Mouse (Mus musculus) embryonic stem cell, embryonic (primary cell): Measurements from ENCODE around the gene Fam240b.

ENCODE experiments used
- CTCF ChIA-PET, 4 experiments: fragments of 300-600 bp in 2 of 4; fragments of 350-600 bp in 2 of 4; sonication (Branson Sonifier 250); formaldehyde crosslinking; loops; one replicate each; lab custom pipeline; 2022; ENCODE audit warnings: inconsistent platforms in 2 of 4; lab: Charles Lee
- POLR2A ChIA-PET, 4 experiments: fragments of 300-600 bp in 2 of 4; fragments of 350-600 bp in 2 of 4; sonication (Branson Sonifier 250); formaldehyde crosslinking; loops; one replicate each; lab custom pipeline; 2022; ENCODE audit warnings: antibody characterized with exemption in 4 of 4, inconsistent platforms in 1 of 4; lab: Charles Lee

The Fam240b gene

DNA sequence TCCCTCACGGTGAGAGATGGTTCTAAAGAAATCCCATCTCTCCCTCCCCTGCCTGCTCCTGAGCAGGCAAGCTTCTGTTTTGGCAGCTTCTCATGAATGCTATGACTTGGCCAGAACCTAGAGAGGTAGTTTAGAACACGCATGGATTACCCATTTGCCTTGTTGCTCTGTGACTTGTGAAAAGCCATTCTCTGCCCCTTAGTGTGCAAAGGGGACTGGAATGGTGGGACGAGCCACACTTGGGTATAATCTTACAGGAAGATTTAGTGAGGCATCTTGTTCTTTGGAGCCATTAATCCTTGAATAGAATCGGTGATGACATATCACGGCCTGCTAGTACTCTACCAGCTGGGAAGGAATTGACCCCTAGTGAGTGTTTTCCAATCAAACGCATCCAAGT lies at the start of gene Fam240b:
Fam240b (minus strand) TSS at position 101 of the 400 bp plus-strand sequence.
- CTCF ChIA-PET = interaction anchor here in 1 of 4 experiments (0.6 kb wide), 1 partner anchor 93 kb away, joined by 3 read pairs; no protein-coding TSS in a partner anchor
- POLR2A ChIA-PET = interaction anchor here in 1 of 4 experiments (1.1 kb wide), 1 partner anchor 69 kb away, joined by 3 read pairs; no protein-coding TSS in a partner anchor

DNA sequence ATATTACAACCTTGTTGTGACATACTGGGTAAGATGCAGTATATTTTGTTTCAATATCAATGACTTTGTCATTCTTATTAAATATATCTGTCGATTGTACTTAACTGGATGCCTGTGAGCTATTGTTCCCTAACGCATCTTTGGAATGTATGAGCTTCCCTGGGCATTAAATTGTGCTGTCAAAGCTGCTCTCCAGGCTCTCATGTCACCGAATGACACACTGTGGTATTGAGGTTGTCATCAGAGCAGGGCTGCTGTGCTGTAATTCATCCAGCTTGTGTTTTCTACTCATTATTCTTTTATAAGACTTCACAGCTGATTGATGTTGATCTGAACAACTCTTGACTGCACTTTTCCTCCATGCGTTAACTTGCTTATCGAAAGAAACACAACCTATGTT lies 32.5 kb upstream of the Fam240b start:
- ChIA-PET POLR2A (no interaction called here), CTCF (no interaction called here)

DNA sequence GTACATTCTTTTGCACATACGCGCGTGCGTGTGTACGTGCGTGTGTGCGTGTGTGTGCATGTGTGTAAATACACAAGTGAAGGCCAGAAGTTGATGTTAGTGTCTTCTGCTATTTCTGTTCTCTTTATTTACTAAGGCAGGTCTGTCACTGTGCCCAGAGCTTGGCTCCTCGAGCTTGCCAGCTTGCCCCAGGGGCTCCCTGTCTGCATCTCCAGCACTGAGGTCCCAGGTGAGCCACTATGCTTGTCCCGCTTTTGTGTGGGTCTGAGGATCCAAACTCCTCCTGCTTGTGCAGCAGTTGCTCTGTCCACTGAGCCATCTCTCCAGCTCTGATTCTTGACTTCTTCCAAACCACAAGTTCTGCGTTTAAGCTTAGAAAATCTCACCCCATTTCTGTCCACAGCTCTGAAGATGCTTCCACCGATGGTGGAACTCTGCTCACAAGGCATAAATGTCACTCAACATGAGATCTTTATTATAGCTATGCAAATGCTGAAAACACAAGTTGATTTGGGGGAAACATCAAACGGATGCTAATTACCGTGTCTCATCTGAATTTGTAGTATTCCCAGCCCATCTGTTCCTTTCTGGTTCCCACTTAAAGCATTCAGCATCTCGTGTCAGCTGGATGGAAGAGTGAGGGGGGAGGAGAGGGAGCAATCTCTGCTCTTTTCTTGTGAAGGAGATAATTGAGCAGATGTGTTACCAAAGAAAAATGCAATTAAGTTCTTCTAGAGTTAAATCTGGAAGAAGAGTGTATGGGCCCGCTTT lies 29.1 kb upstream of the Fam240b start:
- POLR2A ChIA-PET = interaction anchor here in 2 of 4 experiments (0.5 kb wide), 2 partner anchors 287 to 822 kb away, joined by 3 to 5 read pairs; no protein-coding TSS in a partner anchor
- CTCF ChIA-PET = interaction anchor here in 1 of 4 experiments (0.8 kb wide), 1 partner anchor 47 kb away, joined by 3 read pairs; no protein-coding TSS in a partner anchor

DNA sequence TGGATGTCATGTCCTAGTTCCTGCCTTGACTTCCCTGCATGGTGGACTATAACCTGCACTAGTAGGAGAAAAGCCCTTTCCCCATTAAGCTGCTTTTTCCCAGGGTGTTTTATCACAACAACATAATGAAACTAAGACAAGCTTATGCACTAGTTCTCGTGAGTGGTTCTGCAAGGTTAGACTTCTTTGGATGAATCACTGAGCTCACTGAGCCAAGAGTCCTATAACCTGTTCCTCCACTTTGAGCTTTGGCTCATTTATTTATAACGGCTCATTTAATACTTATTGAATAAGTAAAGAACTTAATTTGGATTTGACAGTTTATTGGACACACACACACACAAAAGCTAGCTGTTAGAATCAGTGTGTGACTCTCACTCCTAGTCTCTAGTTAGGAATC lies 16.7 kb upstream of the Fam240b start:
- ChIA-PET CTCF (interaction anchor here in 1 of 4 experiments (0.6 kb wide), 1 partner anchor 66 kb away, joined by 4 read pairs; no protein-coding TSS in a partner anchor), POLR2A (no interaction called here)

DNA sequence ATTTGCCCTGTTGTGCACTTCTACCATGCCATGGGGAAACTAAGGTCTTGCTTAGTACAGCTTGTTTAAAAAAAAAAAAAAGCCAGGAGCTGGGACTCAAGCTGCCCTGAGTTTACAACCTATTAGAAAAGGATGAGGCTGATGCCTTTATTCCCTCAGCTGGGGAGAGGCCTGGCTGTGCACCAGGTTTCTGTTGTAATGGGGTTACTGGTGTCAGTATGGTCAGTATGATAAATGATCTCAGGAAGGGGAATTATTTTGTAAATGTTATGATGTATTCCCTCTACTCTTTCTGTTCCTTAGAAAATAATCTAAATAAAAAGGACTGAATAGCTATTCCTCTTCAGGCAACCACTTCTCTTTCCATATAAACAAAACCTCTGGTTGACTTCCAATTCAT lies 14.0 kb upstream of the Fam240b start:
- ChIA-PET CTCF (no interaction called here), POLR2A (interaction anchor here in 1 of 4 experiments (1.6 kb wide), 1 partner anchor 10 kb away, joined by 4 read pairs; no protein-coding TSS in a partner anchor)

DNA sequence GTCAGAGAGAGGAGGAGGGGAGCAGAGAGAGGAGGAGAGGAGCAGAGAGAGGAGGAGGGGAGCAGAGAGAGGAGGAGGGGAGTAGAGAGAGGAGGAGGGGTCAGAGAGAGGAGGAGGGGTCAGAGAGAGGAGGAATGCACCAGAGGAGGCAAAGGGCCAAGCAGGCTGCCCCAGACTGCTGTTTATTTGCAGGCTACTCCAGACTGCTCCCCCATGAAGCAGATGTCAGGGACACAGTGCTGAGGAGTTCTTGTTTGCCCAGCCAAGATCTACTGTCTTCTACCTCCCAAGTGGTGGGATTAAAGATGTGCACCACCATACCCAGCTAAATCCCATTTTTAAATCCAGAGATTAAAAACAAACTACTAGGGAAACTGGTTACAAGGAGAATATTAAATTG lies 9.8 kb upstream of the Fam240b start:
- POLR2A ChIA-PET = interaction anchor here in 1 of 4 experiments (0.9 kb wide), 1 partner anchor 41 kb away, joined by 3 read pairs; no protein-coding TSS in a partner anchor
- CTCF ChIA-PET = no interaction called here

DNA sequence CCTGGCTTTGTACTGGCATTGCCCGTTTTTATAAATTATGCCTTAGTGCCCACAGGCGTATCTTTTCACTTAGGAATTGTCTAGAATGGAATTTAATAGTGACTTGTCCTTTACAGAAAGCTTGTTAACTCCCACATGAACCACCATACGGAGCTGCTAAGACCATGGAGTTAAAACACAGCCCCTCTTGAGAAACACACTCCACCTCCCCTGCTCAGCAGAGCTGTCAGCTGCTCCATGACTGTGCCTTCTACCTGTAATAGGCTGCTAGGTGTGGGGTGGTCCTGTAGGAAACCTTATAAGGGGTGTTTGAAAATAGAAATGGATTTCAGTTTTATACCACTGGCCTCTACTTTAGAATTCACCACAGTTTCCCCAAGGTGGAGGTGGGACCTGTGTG lies 5.2 kb upstream of the Fam240b start:
- CTCF ChIA-PET = no interaction called here
- POLR2A ChIA-PET = no interaction called here

DNA sequence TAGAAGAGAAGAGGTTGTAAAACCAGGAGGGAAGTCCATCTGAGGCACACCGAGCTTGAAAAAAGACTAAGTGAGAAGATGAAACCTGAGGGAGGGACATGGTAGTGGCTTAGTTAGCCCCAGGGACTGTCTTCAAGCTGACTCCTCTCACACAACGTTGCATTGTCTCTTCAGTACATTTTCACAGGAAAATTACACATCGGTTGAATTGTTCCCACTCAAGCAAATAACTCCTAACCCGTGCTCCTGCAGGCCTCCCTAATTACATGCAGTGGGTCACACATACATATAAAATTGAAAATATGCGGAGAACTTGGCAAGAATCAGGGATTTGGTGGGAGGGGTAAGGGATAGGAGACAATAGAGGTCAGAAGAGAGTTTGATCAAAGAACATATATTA lies 4.0 kb downstream of the Fam240b start:
- CTCF ChIA-PET = interaction anchor here in 1 of 4 experiments (0.6 kb wide), 1 partner anchor 619 kb away, joined by 3 read pairs; the partner anchor contains the start of gene Mfsd14b
- POLR2A ChIA-PET = no interaction called here

DNA sequence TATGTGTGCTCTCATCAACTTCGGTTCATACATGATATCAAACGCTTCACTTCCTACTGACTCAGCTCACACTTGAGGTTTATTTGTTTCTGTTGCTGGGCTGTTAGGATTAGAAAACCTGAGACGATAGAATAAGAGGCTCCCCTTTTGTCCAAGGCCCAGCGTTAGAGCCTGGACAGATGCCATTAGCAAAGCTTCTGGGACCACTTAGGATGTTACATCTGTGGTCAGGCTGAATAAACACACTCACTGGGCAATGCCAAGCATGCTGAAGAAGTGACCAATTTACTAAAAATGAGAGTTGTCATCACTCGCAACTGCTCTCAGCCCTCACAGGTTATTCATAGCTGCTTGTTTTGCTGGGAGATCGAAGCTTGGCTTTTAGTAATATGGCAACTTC lies 7.7 kb downstream of the Fam240b start:
- ChIA-PET CTCF (interaction anchor here in 1 of 4 experiments (0.6 kb wide), 1 partner anchor 138 kb away, joined by 4 read pairs; no protein-coding TSS in a partner anchor), POLR2A (no interaction called here)

DNA sequence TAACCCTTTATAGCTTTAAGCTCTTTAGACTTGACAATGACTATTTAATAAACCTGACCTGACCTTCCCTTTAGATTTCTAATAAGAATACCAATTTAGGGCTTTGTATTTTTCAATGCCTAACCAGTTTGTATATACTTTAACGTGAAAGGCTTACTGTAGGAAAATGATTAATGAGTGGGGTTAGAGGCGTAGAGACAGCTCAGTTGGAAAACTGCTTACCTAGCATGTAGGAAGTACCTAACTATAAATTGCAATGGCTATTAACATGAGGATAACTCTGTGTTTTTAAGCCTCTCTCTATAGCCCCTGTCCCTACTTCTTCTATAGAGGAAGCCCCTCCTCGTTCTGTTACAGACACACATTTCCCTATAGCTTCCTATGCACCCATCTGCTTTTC lies 17.6 kb downstream of the Fam240b start:
- CTCF ChIA-PET = no interaction called here
- POLR2A ChIA-PET = no interaction called here

DNA sequence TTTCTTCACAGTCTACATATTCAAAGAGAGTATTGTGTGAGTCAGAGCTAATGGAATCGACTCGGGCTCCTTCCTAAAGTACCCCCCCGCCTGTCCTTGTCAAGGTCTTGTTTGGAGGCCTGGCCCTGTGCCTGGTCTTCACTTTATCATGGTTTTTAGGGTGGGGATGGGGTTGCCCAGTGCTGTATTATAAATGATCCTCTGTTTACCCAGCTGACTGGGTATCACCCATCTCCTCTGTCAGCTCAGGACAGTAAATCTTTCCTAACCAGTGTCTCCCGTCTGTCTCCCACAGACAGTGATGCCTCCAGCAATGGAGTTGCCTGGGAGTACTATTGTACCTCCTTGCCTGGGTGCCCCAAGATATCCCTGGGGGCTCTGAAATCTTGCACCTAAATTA lies 19.6 kb downstream of the Fam240b start:
- ChIA-PET POLR2A (interaction anchor here in 1 of 4 experiments (0.6 kb wide), 1 partner anchor 684 kb away, joined by 3 read pairs; no protein-coding TSS in a partner anchor), CTCF (interaction anchor here in 1 of 4 experiments (0.6 kb wide), 1 partner anchor 228 kb away, joined by 10 read pairs; no protein-coding TSS in a partner anchor)

DNA sequence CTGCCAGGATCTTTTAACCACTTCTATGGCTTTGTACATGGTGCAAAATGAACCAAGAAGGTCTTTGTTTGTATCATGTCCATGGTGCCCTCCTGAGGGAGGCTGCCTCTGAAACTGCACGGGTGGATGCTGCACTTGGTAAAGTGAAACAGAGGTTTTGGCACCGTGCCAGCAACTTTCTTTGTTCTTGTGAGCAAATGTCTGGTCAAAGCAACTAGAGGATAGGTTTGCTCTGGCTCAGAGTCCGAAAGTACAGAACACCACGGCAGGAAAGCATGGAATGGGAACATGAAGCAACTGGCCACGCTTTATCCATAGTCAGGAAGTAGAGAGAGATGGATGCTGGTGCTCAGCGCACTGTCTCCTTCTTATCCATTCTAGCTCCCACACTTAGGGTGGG lies 29.7 kb downstream of the Fam240b start:
- POLR2A ChIA-PET = no interaction called here

DNA sequence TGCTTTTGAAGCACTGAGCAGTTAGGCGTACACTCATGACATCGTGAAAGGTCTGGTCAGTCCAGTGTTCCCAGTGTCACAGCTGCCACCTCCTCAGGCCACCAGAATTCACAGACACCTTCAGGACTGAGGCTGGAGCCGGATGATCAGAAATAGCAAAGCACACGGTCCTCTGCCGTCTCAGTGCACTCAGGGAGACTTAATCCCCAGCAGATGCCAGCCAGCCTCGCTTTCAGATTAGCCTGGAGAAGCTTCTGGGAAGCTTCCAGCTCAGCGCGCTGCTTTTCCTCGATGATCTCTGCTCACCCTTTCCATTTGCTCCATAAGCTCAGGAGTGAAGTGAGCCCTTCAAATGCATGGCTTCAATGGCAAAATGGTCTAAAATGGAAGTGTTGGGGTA lies 32.4 kb downstream of the Fam240b start:
- ChIA-PET POLR2A (no interaction called here), CTCF (no interaction called here)

More for the DNA sequence above, 29.7 kb downstream of the Fam240b start:
- CTCF ChIA-PET = no interaction called here

DNA sequence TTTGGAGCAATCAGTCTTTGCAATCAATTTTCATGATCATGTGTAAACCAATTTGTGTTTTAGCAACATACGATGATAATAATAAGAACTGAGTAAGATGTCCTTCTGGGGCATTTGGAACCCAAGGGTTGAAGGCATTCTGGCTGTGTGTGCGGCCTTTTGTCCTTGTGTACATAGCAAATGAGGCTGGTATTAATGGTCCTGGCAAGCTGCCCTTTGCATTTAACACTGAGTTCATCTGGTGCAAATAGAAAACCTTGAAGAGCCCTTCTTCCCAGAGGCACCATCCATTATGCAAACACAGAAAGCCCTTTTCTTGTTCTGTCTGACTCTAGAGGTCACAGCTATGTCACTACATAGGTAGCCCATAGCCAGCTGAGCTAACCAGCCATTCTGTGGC lies 35.0 kb downstream of the Fam240b start:
- ChIA-PET POLR2A (no interaction called here), CTCF (interaction anchor here in 2 of 4 experiments (1.2 to 1.5 kb wide), 2 partner anchors 15 kb away, joined by 3 to 4 read pairs; no protein-coding TSS in a partner anchor)

DNA sequence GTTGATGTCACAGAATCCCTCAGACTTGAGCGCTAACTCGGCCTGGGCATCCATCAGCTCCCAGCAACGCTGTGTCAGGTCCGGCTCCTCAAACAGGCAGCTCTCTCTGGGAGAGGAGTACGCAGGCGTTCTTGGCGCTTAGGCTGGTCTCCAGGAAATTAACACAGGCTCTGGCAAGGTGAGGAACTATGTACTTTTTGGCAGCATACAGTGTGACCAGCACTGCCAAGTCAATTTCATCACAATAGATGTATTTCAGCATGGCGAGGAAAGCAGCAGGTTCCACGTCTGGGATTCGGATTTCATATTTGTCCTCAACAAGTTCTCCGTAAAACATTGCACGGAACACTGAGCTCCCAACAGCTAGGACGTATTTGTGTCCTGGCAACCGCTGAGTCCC lies 39.4 kb downstream of the Fam240b start:
- ChIA-PET POLR2A (interaction anchor here in 2 of 4 experiments (0.6 to 1.2 kb wide), 6 partner anchors 8 to 233 kb away, joined by 3 to 4 read pairs (median 3); partner anchors contain the start of gene Cdk20 (in 1 of the 2)), CTCF (interaction anchor here in 2 of 4 experiments (0.9 to 2.0 kb wide), 4 partner anchors 11 to 116 kb away, joined by 3 to 8 read pairs (median 4); no protein-coding TSS in a partner anchor)

DNA sequence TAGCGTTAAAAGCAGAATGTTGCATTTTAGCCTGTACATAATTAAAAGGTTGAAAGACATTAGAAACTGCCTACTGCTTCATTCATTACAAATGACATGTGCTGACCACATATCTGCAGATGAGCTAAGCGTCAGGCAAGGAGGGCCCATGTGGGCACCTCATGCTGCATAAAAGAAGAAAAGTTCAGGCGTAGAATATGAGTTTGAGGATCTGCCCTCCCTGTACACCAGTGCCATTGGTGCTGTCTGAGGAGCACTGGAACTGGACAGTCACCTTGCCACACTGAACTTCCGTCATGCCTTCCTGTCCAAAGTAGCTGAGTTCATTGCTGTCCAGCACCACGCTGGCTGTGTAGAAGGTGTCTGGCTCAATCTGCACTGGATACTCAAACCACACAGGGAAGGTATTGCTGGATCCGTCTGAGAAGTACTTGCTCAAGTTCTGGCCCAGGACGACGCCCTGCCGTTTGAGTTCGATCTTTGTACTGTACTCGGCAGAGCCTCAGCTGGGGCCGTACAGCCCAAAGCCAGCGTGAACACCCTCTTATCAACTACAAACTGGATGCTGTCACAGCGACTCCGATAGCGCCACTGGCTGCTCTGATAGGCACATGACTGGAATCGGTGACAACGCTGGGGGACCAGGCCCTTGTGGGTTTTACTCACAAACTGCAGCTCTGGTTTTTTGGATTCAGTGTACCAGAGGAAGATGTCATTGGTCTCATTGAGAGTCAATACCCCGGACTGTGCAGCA lies 40.2 kb downstream of the Fam240b start:
- CTCF ChIA-PET = interaction anchor here in 2 of 4 experiments (0.9 to 1.9 kb wide), 2 partner anchors 18 to 117 kb away, joined by 3 to 4 read pairs; no protein-coding TSS in a partner anchor

DNA sequence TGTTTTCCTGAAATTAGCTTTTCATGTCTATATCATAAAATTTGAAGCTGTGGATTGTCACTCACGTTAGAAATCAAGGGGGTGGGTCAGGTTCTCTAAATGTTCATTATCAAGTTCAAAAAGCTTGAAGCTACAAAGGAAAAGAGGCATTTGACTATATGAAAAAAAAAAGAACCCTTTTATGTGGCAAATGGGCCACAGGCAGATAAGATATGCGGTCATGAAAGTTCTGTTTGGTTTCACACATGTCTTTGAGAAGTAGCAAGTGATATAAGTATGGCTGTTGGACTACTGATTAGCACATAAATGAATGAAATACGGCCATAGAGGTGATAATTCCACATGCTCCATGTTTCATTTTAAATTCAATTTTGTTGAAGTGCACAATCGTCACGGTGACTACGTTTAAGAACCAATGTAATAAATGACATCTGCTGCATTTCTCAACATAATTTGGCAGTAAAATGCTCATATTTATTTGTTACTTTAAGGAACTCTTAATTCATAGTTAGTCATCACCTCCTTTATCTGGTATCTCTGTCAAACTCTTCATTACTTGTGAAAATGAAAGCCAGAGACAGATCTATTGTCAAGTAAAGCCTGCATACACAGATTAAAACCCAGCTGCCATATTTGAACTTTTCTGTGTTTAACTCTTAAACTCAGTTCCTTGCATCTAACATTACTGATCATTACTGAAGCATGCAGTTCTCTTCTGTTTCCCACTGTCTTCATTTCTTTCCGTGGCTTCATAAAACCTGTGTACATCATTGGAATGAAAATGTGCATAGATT lies 47.4 kb downstream of the Fam240b start:
- POLR2A ChIA-PET = interaction anchor here in 2 of 4 experiments (0.8 to 1.4 kb wide), 2 partner anchors 8 to 117 kb away, joined by 4 read pairs; no protein-coding TSS in a partner anchor
- CTCF ChIA-PET = interaction anchor here in 2 of 4 experiments (1.2 to 3.5 kb wide), 2 partner anchors 124 kb away, joined by 3 to 25 read pairs; no protein-coding TSS in a partner anchor

More for the DNA sequence above, 40.2 kb downstream of the Fam240b start:
- POLR2A ChIA-PET = interaction anchor here in 2 of 4 experiments (0.6 to 1.2 kb wide), 3 partner anchors 25 to 110 kb away, joined by 3 to 4 read pairs (median 3); partner anchors contain the start of gene Cdk20 (in 1 of the 2)
